Mouse (Mus musculus): ENCODE data around the gene Nfkbid.

The Nfkbid gene

DNA sequence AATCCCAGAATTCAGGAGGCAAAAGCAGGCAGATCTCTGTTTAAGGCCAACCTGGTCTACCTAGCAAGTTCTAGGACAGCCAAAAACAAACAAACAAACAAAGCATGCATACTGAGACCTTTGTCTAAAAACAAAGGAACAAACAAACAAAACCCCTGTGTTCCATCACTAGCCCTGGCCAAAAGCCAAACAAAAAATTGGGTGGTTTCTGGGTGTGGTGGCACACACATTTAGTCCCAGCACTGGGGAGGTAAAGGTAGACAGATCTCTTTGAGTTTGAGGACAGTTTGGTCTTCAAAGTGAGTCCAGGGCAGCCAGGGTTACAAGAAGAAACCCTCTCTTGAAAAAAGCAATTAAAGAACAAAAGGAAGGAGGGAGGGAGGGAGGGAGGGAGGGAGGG is 7.8 kb downstream of the Nfkbid start:
- DNase-seq (ENCODE audit: low spot score), result no peak

DNA sequence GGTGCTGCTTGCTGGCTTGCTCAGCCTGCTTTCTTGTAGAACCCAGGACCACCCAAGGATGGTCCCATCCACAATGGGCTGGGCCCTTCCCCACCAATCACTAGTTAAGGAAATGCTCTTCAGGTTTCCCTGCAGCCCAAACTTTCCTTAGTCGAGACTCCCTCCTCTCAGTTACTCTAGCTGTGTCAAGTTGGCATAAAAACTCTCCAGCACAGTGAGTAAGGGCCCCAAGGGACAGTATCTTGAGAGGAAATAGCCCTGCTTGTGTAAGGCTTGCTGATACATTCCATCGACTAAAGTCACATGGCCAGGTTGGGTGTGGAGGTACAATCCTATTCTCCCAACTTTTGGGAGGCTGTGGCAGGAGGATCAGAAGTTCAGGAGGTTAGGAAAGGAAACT is 8.7 kb downstream of the Nfkbid start:
- DNase-seq (ENCODE audit: low spot score), result no peak

DNA sequence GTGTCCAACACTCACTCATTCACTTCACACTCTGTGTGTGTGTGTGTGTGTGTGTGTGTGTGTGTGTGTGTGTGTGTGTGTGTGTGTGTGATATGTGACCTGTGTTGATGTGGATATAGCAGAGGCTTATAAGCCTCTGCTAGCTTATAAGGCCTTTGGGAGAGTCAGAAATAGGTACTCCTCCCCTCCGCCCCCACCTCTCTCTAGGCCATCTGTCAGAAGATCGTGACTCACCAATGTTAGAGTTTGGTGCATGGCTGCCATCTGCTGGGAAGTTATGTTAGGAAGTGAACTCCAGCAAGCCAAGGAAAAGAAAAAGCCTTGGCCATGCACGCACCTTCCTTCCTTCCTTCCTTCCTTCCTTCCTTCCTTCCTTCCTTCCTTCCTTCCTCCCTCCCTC is 10.3 kb downstream of the Nfkbid start:
- peak; percentile 82 for DNase-seq (ENCODE audit: low spot score)

DNA sequence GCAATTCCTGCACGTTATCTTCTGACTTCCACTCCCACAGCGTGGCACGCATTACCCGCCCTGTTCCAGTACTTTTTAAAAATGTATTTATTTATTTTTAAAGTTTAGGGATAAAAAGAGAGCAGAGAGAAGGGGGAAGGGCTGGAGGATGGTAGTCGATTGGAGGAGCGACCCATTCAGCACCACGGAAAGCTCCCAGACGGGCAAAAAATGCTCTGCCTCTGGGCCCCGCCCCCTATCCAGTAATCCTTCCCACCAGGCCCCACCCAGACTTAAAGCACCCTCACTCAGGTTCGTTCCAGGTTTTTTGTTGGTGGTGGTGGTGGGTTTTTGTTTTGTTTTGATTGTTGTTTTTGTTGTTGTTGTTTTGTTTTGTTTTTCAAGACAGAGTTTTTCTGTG is 12.7 kb downstream of the Nfkbid start:
- peak; percentile 56 for DNase-seq (ENCODE audit: low spot score)

DNA sequence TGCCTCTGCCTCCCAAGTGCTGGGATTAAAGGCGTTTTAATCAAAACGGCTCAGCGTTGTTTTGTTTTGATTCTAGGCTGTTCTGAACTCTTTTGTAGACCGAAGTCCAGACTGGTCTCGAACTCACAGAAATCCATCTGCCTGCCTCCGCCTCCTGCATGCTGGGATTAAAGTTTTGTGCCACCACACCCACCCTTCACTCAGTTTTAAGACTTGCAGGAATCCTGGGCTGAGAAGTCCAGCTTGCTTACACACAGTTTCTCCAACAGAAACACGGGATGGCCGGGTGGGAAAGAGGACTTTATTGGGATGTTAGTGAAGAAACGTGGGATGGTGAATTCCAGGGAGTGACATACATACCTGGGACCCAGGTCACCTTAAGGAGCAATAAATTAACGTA is 13.2 kb downstream of the Nfkbid start:
- no peak for DNase-seq (ENCODE audit: low spot score)

DNA sequence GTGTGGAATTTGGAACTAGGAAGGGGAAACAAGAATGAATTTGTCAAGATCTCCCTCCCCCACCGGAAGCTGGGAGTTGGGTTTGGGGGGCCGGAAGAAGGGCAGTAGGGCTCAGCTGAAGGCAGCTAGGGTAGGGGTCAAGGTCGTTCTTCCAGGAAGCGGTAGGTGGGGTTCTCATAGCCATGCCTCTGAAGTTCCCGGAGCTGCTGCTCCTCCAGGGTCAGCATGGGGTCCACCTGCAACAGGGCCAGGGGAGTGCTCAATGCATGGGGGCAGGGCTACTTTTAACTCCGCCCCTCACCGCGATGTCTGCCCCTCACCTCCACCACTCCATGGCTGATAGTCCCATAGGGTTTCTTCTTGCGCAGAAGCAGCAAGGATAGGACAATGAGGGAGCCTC is 13.6 kb downstream of the Nfkbid start:
- DNase-seq (ENCODE audit: low spot score), result no peak

DNA sequence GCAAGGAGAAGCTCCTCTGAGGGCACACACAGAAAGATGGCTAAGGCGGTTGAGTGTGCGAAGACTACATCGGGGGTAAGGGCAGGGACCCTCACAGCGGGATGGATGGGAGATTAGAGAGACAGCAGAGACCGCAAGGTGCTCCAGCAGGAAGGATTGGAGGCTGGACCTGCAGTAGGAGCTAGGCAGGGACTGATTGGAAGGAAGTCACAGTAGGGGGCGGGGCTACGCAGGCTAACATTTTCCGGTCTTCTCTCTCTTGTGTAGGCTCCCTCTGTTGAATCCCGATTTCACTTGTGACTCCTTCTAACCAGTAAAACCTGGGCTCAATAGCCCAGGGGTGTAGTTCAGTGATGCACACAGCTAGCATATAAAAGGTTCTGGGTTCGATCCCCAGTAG is 15.3 kb downstream of the Nfkbid start:
- DNase-seq (ENCODE audit: low spot score), result no peak

DNA sequence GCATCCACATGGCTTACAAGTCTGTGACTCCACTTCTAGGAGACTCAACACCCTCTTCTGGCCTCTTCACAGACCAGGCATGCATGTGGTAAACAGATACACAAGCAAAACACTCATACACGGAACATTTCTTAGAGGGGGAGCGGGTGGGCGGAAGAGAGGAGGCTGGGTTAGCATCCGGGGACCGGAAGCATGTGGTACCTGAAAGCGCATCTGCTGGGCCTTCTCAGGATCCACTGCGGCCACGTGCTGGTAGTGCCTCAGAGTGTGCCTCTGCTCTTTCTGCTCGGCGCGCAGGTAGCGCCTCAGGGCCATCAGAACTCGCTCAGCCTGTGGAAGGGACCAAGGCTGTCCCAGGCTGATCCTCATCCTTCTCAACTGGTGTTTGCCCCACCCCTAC is 18.2 kb downstream of the Nfkbid start:
- no peak for DNase-seq (ENCODE audit: low spot score)

DNA sequence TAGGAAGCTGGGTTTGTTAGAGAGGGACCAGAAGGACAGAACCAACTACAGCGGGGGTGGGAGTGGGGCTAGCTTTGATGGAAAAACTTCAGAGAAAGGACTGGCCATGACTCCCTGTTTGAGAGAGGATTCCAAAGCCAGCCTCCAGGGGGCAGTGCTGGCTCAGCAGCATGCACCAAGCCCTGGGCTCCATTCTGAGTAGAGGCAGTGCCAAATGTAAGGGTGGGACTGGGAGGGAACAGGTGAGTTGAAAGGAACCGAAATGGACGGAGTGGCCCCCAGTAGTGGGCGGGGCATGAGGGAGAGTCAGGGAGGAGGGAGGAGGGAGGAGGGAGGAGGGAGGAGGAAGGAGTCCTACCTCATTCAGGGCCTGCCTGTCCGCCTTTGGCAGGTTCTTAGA is 19.2 kb downstream of the Nfkbid start:
- DNase-seq (ENCODE audit: low spot score), result peak; percentile 78

DNA sequence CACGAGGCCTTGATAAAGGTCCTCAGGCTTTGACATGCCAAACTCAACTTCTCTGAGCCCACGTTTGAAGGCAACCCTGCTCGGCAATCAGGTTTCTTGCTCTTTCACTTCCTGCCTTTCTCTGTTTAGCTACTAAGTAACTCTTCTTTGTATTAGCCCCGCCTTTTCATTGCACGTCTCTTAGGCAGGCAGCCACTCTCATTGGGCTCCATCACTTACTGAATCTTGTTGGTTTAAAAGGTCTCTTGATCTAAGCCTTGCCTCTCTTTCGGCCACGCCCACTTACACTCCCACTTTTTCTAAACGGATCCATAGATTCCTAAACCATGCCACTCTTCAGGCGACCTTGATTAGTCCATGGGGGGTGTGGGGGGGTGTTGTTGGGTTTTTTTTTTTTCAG is 22.2 kb downstream of the Nfkbid start:
- DNase-seq (ENCODE audit: low spot score), result no peak

DNA sequence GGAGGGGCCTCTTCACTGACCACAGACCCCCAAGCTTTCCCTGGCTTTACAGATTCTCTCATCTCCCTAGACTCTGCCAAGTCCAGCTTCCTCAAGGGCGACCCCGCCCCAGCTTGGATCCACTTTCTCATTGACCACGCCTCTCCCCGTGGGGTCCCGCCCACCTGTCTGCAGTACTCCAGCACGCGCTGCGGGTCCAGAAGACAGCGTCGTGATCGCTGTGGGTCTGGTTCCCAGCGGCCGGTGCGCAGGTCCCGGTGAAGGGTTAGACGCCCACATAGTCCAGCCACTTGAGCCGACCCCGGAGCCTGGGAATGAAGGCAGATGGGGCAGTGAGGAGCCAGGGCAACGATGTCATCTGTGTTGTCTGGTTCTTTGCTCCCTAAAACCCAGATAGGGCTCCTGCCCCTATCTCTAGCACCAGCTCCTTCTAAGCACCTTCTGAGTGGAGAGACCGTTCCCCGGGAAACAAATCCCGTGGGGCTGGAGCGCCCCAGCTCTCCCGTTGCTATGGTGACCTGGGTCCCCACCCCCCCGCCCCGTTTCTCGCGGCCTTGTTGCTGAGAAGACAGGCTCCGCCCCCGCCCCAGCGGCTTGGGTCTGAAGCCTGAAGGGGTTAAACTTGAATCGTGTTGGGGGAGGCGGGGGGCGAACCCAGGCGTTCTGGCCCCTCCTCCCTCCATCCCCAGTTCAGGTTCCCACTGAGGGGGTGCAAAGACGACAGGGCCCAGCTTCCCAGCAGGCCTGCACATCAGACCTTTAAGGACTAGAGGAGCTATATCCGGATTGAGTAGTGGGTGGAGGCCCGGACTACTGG is 22.8 kb downstream of the Nfkbid start:
- DNase-seq (ENCODE audit: low spot score), result peak; percentile 73

DNA sequence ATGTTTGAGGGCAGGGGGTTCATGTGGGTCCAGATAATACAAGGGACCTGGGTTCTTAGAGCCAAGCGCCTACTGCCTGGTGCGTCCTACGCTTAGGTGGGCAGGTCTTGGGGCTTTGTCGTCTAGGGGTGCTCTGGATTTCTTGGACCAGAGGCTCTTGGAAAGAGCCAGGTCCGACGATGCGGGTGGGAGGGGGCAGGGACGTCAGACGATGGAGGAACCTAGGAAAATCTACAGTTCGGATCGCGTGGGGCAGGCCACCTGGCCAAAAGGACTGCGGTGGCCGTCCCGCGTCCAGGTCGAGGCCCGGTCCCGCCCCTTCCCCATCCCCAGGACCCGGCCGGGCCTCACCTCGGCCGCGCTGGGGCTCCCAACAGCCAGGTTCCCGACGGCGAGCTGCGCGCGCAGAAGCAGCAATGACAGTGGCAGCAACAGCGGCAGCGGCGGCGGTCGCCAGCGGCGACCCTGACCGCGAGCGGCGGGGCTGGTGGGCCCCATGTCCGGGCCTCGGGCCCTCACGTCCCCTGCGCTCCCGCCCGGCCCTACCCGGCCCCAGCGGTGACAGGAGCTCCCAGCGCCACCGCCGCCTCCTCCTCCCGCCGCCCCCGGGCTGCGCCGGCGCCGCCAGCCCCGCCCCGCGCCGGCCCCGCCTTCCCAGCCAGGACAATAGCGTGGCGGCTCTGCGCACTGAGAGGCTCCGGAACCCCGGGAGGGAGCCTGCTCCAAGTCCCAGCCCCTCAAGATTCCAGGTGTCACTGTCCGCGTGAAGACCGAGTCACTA is 23.6 kb downstream of the Nfkbid start, which contains the start of gene Aplp1:
TSS of gene Aplp1 (minus strand) at position 565 of the 781 bp plus-strand sequence.
- DNase-seq (ENCODE audit: low spot score), result peak; percentile 76

DNA sequence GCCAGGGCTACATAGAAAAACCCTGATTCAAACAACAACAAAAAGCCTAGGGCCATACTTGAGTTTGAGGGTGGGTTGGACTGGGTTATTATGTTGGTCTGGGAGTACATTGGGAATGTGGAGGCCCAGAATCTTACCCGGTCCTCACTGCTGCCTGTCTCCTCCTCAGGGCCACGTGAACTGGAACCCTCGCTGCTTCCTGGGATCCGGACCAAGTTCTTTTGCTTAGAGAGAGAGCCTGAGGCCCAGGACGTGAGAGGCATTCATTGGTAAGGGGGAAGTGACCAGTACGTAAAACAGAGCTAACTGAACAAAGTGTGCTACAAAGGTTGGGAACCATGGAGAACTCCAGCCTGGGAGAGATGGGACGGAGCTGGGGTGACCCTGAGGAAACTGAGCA is 28.7 kb downstream of the Nfkbid start:
- no peak for DNase-seq (ENCODE audit: low spot score)

DNA sequence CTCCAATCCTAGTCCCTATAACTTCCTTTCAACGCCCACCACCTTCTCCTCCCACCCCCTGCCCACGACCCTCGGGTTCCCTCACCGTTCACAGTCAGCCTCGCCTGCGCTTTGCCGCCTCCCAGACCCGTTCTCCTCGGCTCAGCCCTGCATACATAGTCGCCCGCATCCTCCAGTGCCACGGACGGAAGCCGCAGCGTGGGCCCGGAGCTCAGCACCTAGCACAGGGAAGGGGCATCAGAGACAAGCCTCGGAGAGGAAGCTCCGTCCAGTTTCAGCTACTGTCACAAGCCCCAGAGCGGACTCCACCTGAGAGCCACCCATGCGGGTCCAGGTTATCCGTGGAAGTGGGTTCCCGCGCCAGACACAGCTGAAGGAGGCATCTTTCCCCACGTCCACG is 31.8 kb downstream of the Nfkbid start:
- no peak for DNase-seq (ENCODE audit: low spot score)

DNA sequence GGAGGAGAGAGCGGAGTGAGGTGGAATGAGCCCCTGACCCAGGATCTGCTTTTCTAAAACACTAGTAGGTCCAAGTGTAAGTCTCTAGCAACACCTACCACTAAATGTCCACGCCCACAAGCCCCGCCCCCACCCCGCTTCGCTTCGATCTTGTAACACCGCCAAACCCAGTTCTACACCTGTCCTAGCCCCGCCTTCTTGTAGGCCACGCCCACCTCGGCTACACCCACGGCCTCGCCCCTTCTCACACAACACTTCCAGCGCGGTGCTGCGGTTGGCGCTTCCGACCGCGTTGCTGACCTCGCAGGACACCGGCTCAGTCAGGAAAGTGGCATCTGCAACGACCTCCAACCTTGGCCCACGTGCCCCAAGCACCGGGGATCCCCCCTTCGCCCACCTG is 32.2 kb downstream of the Nfkbid start:
- no peak for DNase-seq (ENCODE audit: low spot score)

DNA sequence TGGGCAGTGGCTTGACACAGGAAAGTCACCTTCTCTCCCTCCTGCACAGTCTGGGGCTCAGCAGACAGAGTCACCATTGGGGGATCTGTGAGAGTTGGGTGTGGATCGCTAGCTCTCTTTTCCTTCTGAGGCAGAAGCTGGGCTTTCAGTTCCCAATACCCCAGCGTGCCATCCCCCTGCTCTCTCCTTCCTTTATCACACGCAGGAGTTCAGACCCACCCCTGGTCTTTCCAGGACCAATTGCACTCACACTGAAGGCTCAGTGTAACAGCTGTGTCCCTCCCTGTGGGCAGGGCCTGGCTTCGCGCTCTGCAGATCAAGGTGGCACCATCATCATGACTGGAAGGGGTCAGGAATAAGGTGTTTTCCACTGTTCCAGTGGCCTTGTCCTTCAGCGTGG is 32.7 kb downstream of the Nfkbid start:
- DNase-seq (ENCODE audit: low spot score), result no peak

DNA sequence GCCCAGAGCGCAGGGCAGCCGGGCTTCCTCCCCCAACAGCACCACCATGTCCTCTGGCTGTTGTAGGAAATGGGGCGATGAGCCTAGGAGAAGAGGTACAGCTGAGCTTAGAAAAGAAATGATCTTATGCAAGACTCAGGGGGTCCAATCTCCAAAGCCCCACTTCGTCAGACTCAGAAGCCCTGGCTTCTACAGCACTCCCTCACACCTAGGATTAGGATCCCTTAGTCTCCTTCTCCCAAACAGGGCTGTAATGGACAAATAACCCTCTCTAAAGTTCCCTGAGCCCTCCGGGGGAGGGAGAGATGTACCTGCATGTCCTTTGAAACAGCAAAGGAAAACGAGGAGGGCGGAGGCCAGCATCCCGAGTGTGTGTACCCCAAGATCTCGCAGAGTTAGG is 35.0 kb downstream of the Nfkbid start:
- no peak for DNase-seq (ENCODE audit: low spot score)

DNA sequence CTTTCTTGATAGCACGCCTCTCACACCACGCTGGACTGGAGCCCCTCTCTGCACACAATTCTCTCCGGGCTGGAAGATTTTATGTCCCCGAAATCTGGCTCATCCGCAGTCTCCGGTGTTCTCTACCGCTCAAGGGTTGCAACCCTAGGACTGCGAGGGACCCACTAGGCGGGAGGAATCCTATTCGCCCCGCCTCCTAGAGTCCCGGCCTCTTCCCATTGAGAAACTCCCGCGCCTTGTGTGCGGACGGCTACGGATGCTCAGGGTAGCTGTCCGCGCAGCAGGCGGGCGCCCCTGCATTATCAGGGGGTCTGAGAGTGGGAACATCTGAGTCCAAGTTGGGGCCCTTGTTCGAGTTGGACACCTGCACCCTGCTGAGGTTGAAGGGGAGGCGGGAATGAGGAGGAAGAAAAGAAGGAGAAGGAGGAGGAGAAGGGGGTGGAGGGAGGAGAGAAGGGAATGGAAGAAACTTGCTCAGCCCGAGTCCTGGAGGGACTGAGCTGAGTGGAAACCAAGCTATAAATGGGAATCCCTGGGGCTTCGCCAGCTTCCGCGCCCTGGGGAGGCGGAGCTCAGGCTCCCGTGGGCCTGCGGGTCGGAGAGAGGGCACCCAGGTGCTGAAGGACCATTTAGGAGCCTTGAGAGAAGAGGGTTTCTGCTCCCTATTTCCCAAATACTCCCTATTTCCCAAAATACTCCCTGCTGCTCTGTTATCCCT is 35.5 kb downstream of the Nfkbid start:
- peak; percentile 21 for DNase-seq (ENCODE audit: low spot score)

DNA sequence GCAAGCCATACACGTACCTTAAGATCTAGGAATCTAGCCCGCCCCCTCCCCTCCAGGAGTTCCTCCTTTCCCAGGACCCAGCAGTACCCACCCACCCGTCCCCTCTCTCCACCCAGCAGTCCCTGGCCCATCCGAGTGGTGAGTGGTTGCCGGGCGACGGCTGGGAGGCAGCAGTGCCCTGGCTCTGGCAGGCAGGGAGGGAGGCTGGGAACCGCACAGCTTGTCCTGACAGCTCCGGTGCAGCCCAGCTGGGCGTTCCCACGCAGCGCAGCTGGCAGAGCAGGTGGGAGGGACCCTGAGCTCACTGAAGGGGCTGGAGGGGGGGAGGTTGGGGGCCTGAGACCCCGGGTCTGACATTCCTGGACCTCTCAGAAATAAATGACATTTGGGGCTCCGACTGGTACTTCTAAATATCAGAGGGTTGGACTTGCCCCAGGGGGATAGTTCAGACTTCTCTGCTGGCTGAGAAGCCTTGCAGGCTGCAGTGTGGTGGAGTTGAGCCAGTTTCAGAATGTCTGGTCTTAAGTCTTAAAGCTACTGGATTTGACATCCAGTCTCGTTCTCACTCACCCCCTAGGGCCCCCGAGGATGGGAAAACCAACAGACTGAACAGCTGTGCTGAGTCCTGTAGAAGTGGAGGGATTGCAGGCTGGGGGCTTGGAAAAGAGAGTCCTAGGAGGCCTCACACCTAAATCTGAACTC is 36.2 kb downstream of the Nfkbid start, which contains the start of the genes Kirrel2 and Nphs1:
TSS of gene Kirrel2 (minus strand) at position 62 of the 702 bp plus-strand sequence.
TSS of gene Nphs1 (plus strand) at position 687 of the 702 bp plus-strand sequence.
- DNase-seq (ENCODE audit: low spot score), result peak; percentile 74

DNA sequence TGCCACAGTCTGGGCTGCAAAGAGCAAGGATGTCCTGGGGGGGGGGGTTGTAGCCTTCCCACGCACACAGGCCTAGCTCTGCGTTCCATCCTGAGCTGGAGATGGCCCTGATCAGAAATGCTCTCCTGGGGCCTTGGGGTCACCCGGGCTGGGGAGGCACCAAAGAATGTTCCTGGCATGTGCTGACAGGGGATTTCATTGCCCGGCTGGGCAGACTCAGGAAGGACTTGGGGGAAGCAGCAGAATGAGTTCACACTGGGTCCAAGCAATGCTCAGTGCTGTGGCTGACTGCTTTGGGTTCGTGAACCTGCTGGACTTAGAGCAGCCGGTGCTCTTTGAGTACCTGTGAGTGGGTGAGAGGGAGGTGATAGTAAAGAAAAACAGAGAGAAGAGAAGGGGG is 38.0 kb downstream of the Nfkbid start:
- DNase-seq (ENCODE audit: low spot score), result no peak

DNA sequence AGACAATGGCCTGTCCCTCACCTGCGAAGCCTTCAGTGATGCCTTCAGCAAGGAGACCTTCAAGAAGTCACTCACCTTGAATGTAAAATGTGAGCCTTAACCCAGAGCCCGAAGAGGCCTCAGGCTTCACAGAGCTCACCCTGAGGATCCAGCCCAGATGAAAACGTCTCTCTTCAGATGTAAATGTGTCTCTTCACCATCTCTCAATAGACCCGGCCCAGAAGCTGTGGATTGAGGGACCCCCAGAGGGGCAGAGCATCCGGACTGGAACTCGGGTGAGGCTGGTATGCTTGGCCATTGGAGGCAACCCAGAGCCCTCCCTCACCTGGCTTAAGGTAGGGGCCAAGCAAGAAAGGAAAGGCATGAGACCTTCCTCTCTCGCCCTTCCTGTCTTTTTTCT is 42.0 kb downstream of the Nfkbid start:
- DNase-seq (ENCODE audit: low spot score), result no peak

DNA sequence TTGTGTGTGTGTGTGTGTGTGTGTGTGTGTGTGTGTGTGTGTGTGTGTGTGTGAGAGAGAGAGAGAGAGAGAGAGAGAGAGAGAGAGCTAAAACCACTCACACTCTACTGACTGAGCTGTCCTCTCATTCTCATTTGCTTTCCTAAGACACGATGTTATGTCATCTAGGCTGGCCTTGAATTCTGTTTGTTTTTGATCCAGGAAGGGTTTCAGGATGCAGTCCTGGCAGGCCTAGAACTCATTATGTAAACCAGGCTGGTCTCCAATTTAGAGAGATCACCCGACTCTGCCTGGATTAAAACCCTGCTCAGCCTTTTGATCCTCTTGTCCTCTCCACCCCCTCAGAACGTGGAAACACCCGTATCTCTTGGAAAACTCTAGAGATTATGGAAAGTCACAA is 42.5 kb downstream of the Nfkbid start:
- DNase-seq (ENCODE audit: low spot score), result no peak

All from retina, embryonic 14.5 days (tissue).